Mouse (Mus musculus) 3T3-L1 (cell line): ENCODE measurements at regions not wholly inside any gene's neighbourhood (a gene's known extent, or its start where the extent isn't known, plus 50 kb on each side); places are given as distances from the start of the nearest gene placed in this dataset.
A peak's percentile ranks its signal among the peaks of the same experiment; 100 is the strongest.

Experiments used
- DNase-seq: peaks from one replicate; pipeline ENCODE4 v3.0.0-alpha.2; 2015; ENCODE audit warnings: low read depth, low spot score

- DNase-seq = peak; percentile 26
Measured at GRCm38 (mm10) chr2:149467801-149468200, 62.9 kb downstream of the Cst10 start.

GRCm38 (mm10) chr2:149472411-149472810 is 67.6 kb downstream of the Cst10 start:
- DNase-seq = no peak

GRCm38 (mm10) chr2:149493280-149493988 is 88.6 kb downstream of the Cst10 start:
- DNase-seq = no peak

- DNase-seq = no peak
Measured at GRCm38 (mm10) chr2:149512870-149513269, 108.0 kb downstream of the Cst10 start.

- no peak for DNase-seq
Measured at GRCm38 (mm10) chr2:149524424-149524823, 119.6 kb downstream of the Cst10 start.

GRCm38 (mm10) chr2:149542837-149543236 is 138.0 kb downstream of the Cst10 start:
- no peak for DNase-seq

- DNase-seq = no peak
Measured at GRCm38 (mm10) chr2:149545708-149546107, 140.9 kb downstream of the Cst10 start.

- no peak for DNase-seq
Measured at GRCm38 (mm10) chr2:149546639-149547200, 141.9 kb downstream of the Cst10 start.

GRCm38 (mm10) chr2:149555209-149555608 is 150.4 kb downstream of the Cst10 start:
- DNase-seq = no peak

- DNase-seq = no peak
Measured at GRCm38 (mm10) chr2:149573773-149574172, 168.9 kb downstream of the Cst10 start.

GRCm38 (mm10) chr2:149602581-149602980 is 197.7 kb downstream of the Cst10 start:
- DNase-seq = no peak

- no peak for DNase-seq
Measured at GRCm38 (mm10) chr2:149613381-149613780, 208.5 kb downstream of the Cst10 start.

GRCm38 (mm10) chr2:149614078-149614939 is 209.5 kb downstream of the Cst10 start:
- no peak for DNase-seq

- no peak for DNase-seq
Measured at GRCm38 (mm10) chr2:149625626-149626025, 203.4 kb upstream of the Syndig1 start.

GRCm38 (mm10) chr2:149641207-149641606 is 187.8 kb upstream of the Syndig1 start:
- DNase-seq = peak; percentile 17

GRCm38 (mm10) chr2:149651829-149652228 is 177.2 kb upstream of the Syndig1 start:
- no peak for DNase-seq

GRCm38 (mm10) chr2:149661086-149661485 is 167.9 kb upstream of the Syndig1 start:
- DNase-seq = no peak

GRCm38 (mm10) chr2:149664377-149664776 is 164.6 kb upstream of the Syndig1 start:
- no peak for DNase-seq

- no peak for DNase-seq
Measured at GRCm38 (mm10) chr2:149666412-149666811, 162.6 kb upstream of the Syndig1 start.

- DNase-seq = no peak
Measured at GRCm38 (mm10) chr2:149671870-149672269, 157.1 kb upstream of the Syndig1 start.

GRCm38 (mm10) chr2:149679822-149680459 is 149.1 kb upstream of the Syndig1 start:
- DNase-seq = no peak

- no peak for DNase-seq
Measured at GRCm38 (mm10) chr2:149722342-149722741, 106.7 kb upstream of the Syndig1 start.
